Mouse (Mus musculus): Measurements from ENCODE around the gene C1qb.

The C1qb gene

DNA sequence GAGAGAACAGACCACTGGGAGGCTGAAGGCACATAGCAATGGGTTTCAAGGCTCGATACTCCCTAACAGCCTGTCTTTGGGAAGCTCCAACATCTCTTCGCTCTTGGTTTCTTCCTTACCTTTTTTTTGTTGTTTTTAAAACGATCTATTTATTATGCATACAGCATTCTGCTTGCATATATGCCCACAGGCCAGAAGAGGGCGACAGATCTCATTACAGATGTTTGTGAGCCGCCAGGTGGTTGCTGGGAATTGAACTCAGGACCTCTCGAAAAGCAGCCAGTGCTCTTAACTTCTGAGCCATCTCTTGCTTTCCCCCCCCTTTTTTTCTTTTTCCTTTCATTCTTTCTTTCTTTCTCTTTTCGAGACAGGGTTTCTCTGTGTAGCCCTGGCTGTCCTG is 13.2 kb upstream of the C1qb start:
- POLR2A ChIA-PET = interaction anchor here in 2 of 4 experiments (0.9 to 1.7 kb wide), 7 partner anchors 17 to 165 kb away, joined by 3 to 7 read pairs (median 4); partner anchors contain the start of gene Zbtb40 (in 1 of the 2)
- CTCF ChIA-PET = interaction anchor here (0.9 to 1.9 kb wide), 11 partner anchors 8 to 247 kb away, joined by 3 to 11 read pairs (median 4); no protein-coding TSS in a partner anchor

DNA sequence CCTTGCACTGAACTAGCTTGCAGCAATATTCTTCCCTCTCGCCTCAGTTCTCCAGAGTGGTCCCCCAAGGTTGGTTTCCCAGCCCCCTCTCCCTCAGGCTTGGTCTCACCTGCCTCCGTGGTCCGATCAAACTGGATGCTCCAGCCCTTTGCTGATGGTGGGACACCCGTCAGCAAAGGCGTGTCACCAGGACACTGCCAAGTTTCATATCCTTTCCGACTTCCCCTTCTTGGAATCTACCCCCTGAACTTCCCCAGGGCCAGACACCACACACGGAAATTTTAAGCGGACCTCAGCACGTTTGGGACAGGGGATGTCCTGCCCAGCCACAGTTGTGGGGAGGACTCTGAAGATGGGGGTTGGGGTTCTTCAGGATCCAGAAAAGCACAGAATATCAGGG is 12.7 kb upstream of the C1qb start, which contains the start of gene C1qa:
Gene C1qa (minus strand): TSS at position 167 of the 400 bp plus-strand sequence.
- CTCF ChIA-PET = interaction anchor here (0.5 to 1.9 kb wide), 8 partner anchors 9 to 465 kb away, joined by 3 to 11 read pairs (median 4); no protein-coding TSS in a partner anchor

DNA sequence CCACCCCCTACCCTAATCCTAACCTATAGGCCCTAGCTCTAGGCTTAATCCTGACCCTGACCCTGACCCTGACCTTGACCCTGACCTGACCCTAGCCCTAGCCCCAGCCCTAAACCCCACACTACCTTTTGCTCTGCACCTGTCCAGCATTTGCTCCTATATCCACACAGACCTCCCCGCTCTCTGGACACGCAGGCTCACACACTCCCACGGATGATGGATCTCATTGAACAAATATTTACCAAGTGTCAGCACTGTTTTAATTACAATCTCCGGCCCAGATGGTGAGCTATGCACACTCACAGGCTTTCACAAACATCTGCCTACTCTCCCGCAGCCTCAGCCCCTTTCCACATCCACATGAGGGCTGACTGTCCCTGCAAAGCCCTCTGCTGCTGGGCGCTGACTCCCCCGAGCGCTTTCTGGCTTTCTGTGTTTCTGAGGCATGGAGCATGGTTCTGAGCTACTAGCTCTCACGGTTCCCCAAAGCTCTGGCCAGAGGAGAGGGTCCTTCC is 12.2 kb upstream of the C1qb start:
- ChIA-PET POLR2A (interaction anchor here in 1 of 4 experiments (1.1 to 1.2 kb wide), 2 partner anchors 9 to 178 kb away, joined by 3 read pairs; no protein-coding TSS in a partner anchor), CTCF (interaction anchor here in 3 of 4 experiments (0.7 to 1.9 kb wide), 6 partner anchors 9 to 232 kb away, joined by 3 to 11 read pairs (median 4); no protein-coding TSS in a partner anchor)

More for the DNA sequence above, 12.7 kb upstream of the C1qb start, which contains the start of gene C1qa:
- POLR2A ChIA-PET = interaction anchor here in 1 of 4 experiments (1.1 to 1.7 kb wide), 2 partner anchors 9 to 17 kb away, joined by 3 to 4 read pairs; no protein-coding TSS in a partner anchor

DNA sequence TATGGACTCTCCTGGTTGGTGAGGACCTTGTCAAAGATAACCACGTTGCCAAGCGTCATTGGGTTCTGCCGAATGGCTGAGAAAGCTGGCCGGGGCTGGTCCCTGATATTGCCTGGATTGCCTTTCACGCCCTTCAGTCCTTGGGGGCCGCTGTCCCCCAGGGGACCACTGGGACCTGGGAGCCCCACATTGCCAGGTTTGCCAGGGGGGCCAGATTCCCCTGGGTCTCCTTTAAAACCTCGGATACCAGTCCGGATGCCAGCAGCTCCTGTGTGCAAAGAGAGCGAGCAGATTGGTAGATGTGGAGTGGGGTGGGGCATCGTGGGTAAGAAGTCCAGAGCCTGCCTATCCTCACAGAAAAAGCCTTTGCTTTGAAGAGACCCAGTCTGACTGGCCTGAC is 10.5 kb upstream of the C1qb start:
- ChIA-PET CTCF (interaction anchor here (0.6 to 3.0 kb wide), 6 partner anchors 85 to 533 kb away, joined by 3 to 32 read pairs (median 3); no protein-coding TSS in a partner anchor), POLR2A (no interaction called here)

DNA sequence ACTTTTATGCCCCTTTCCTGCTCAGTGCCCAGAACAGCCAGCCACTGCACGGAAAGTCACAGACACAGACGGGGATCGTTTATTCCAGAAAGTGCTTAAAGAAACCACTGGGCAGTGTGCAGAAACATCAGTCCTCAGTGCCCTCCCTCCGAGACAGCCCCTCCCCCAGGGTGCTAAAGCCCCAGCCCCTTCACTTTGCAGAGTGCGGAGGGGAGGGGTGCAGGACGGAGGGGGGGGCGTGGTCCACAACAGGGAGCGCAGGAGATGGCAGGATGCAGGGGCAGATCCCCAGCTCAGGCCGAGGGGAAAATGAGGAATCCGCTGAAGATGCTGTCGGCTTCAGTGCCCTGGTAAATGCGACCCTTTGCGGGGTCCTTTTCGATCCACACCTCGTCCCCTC is 9.9 kb upstream of the C1qb start:
- POLR2A ChIA-PET = interaction anchor here in 2 of 4 experiments (1.0 to 1.4 kb wide), 4 partner anchors 9 to 383 kb away, joined by 3 to 4 read pairs (median 3); no protein-coding TSS in a partner anchor
- CTCF ChIA-PET = interaction anchor here (0.7 to 3.5 kb wide), 12 partner anchors 10 to 532 kb away, joined by 3 to 32 read pairs (median 4); no protein-coding TSS in a partner anchor

DNA sequence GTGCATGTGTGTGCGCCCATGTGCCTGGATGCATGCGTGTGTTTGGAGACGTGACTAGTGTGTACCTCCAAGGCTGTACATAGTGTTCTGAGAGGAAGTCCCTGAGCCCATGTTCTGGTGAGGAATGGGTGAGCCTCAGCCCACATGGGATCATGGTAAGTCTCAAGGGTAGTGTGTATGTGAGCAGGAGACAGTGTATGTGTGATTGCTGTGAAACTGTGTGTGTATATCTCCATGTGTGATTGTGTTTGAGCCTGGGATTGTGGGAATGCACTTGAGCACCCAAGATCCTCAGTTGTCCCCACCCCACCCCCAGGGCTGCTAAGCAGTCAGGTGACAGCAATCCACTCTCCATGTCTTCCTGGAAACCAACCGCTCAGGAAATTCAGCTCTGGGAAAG is 8.8 kb upstream of the C1qb start:
- ChIA-PET POLR2A (interaction anchor here in 3 of 4 experiments (0.6 to 1.4 kb wide), 6 partner anchors 10 to 420 kb away, joined by 3 to 4 read pairs (median 3); no protein-coding TSS in a partner anchor), CTCF (interaction anchor here (0.5 to 3.5 kb wide), 21 partner anchors 11 to 1554 kb away, joined by 3 to 32 read pairs (median 5); no protein-coding TSS in a partner anchor)

DNA sequence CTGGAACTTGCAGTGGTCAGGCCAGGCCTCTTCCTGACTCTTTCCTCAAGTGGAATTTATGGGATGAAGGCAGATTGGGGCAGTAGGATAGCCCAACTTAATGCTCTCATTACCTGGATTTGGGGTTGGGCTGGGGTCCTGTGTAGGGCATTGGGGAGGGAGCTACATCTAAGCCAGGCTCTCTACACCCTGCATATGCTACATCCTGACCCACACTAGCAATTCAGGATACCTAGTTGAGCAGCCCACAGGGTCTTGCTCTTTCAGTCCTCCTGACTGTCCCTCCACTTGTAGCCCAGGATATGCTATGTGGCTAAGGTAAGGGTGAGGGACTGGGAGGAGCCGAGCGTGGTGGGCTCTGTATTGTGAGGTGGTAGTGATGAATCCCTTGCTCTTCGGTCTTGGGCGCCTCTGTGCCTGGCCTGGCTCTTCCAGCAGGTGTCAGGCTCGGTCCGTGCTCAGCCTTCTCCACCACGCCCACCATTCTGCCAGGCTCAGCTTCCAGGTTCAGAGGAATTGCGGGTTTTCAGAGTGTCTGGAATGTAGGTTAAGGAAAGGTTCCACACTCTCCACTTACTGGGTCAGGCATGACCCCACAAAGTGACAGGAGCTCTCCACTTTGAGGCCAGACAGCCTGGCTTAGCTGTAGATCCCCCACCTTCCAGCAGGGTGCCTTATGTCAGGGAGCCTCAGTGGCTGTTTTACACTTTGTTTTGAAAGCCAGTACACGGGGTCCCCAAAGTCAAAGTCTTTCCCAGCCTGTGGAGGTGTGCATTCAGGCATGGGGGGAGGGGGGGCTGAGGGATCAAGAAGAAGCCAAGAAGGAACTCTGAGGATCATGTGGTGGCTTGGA is 7.9 kb upstream of the C1qb start:
- CTCF ChIA-PET = interaction anchor here (0.5 to 3.5 kb wide), 48 partner anchors 11 to 1423 kb away, joined by 3 to 32 read pairs (median 4); no protein-coding TSS in a partner anchor
- POLR2A ChIA-PET = interaction anchor here in 2 of 4 experiments (0.6 to 1.1 kb wide), 3 partner anchors 25 to 173 kb away, joined by 3 to 4 read pairs (median 3); no protein-coding TSS in a partner anchor

DNA sequence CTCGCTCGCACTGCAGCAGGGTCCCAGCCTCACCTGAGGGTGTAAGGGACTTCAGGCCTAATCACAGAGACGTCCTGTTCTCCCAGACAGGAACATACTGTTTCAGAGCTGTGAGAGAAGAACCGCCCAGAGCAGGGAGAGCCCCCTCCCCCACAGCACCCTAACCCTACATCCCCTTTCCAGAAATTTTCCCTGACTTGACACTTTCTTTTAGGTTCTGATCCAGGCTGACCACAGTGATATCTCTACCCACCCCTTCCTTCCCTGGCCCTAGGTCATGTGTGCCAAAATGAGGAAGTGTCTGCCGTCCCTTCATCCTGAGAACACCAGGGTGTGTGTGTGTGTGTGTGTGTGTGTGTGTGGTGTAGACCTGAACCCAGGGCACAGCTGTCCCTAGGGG is 6.8 kb upstream of the C1qb start, which contains the start of gene C1qc:
Gene C1qc (minus strand): TSS at position 255 of the 400 bp plus-strand sequence.
- CTCF ChIA-PET = interaction anchor here in 3 of 4 experiments (0.7 to 3.5 kb wide), 4 partner anchors 14 to 179 kb away, joined by 3 to 31 read pairs (median 13); no protein-coding TSS in a partner anchor
- POLR2A ChIA-PET = interaction anchor here in 1 of 4 experiments (1.0 kb wide), 1 partner anchor 73 kb away, joined by 3 read pairs; no protein-coding TSS in a partner anchor

DNA sequence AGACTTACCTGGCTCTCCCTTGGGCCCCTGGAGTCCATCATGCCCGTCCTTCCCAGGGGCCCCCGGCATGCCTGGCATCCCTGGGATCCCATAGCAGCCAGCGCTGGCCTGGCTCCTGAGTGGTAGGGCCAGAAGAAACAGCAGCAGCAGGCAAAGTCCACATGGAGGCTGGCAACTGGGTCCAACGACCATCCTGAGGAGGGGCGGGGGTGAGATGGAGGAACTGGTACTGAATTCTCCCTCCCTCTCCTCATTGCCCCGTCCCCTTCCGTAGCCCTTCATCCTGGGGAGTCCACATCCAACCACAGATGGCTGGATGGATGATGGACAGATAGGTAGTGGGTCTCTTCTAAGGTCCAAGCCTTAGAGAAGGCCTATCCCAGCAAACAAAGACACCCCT is 6.4 kb upstream of the C1qb start:
- ChIA-PET POLR2A (no interaction called here), CTCF (interaction anchor here in 1 of 4 experiments (0.7 kb wide), 1 partner anchor 36 kb away, joined by 3 read pairs; no protein-coding TSS in a partner anchor)

DNA sequence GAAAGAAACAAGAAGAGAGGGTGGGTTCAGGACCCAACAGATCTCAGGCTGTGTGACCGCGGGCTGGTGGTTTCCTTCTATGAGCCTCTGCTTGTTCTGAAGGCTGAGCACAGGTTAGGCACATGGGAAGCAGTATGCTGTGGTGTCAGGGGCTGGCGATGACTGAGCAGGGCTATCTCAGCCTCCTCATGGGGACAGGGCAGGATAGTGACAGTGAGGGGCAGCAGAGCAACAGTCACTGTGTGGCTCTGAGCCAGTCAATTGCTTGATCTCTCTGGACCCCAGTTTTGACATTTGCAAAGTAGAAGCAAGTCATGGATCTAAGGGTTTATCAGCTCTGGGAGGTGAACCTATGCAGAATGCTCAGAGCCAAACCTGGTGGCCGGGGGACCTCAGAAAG is 5.1 kb upstream of the C1qb start:
- ChIA-PET POLR2A (interaction anchor here in 2 of 4 experiments (0.6 to 1.1 kb wide), 4 partner anchors 23 to 517 kb away, joined by 3 to 8 read pairs (median 4); no protein-coding TSS in a partner anchor), CTCF (interaction anchor here in 1 of 4 experiments (0.6 kb wide), 1 partner anchor 200 kb away, joined by 6 read pairs; no protein-coding TSS in a partner anchor)

DNA sequence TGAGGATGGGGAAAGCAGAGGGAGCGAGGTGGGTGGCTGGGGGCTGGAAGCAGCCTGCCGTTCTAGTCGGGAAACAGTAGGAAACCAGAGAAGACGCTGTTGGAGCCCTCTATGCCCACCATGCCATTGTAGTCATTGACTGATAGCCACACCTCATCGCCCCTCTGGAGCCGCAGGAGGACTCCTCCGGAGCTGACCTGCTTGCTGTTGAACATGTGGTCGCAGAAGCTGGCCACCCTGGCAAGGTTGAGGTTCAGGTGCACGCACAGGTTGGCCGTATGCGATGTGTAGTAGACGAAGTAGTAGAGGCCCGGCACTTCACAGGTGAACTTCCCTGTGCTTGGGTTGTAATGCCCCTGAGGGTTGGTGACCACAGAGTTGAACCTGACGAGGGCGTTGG is 4.0 kb upstream of the C1qb start:
- POLR2A ChIA-PET = no interaction called here
- CTCF ChIA-PET = interaction anchor here in 3 of 4 experiments (0.6 to 1.5 kb wide), 3 partner anchors 12 to 241 kb away, joined by 3 read pairs; no protein-coding TSS in a partner anchor

DNA sequence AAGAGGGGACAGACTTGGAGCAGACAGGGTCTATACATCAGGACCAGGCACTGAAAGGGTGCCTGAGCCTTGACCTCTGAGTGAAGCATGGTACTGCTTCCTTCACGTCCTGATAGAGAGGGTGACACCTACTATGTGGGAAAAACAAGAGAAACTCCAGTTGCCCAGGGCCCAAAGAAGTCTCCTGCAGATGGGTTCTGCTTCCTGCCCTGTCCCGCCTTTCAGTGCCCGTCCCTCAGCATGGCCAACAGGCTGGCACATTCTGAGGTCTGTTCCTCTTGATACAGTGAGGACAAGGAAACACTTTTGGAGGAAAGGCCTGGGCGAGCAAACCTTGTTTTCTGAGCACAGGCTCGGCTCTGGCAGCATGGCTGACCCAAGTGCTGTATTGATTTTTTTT is 1.7 kb upstream of the C1qb start:
- POLR2A ChIA-PET = interaction anchor here in 1 of 4 experiments (0.6 kb wide), 1 partner anchor 282 kb away, joined by 3 read pairs; no protein-coding TSS in a partner anchor
- CTCF ChIA-PET = interaction anchor here in 1 of 4 experiments (1.3 kb wide), 1 partner anchor 9 kb away, joined by 4 read pairs; no protein-coding TSS in a partner anchor

DNA sequence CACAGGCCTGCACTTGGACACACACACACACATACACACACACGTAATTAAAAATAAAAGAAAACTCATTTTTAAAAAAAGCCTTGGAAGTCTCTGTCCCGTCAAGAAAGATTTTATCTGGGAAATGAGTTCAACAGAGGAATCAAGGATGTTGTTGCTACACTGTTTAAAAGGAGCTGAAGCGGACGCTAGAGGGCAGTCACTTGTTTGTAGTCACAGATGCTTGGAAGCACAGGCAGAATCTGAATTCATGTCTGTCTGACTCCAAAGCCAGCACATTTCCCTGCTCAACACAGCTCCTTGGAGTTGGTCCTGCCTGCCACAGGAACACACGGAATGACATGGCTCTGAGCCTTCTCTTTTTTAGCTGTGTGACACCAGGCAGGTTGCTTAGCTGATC is 7.4 kb downstream of the C1qb start:
- POLR2A ChIA-PET = interaction anchor here (0.6 to 1.6 kb wide), 17 partner anchors 8 to 444 kb away, joined by 3 to 7 read pairs (median 4); partner anchors contain the start of genes 6030445D17Rik (in 1 of the 4) and Zbtb40 (in 1 of the 4)
- CTCF ChIA-PET = interaction anchor here (0.5 to 2.0 kb wide), 65 partner anchors 8 to 707 kb away, joined by 3 to 20 read pairs (median 4); partner anchors contain the start of gene E2f2 (in 1 of the 4)

DNA sequence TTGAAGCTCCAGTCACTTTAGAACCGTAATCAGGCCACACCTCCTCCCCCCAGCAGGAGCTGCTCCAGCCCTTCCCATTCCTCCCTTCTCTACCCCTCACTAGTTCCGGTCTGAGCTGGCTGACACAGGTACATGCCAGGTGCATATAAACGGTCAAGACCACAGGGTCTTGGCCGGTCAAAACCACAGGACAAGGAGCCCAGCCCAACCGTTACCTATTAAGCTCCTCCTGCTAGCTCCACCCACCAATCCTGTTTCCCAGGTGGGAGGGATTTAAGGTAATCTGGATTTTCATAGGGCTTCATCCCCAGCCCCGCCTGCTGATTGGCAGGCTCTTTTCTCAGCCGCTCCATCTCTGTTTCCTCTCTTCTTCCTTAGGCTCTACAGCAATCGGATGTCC is 7.8 kb downstream of the C1qb start:
- ChIA-PET POLR2A (interaction anchor here (0.6 to 1.6 kb wide), 19 partner anchors 9 to 443 kb away, joined by 3 to 7 read pairs (median 4); partner anchors contain the start of genes 6030445D17Rik (in 1 of the 4) and Zbtb40 (in 1 of the 4)), CTCF (interaction anchor here (0.5 to 2.0 kb wide), 68 partner anchors 9 to 706 kb away, joined by 3 to 20 read pairs (median 4); partner anchors contain the start of gene E2f2 (in 1 of the 4))

DNA sequence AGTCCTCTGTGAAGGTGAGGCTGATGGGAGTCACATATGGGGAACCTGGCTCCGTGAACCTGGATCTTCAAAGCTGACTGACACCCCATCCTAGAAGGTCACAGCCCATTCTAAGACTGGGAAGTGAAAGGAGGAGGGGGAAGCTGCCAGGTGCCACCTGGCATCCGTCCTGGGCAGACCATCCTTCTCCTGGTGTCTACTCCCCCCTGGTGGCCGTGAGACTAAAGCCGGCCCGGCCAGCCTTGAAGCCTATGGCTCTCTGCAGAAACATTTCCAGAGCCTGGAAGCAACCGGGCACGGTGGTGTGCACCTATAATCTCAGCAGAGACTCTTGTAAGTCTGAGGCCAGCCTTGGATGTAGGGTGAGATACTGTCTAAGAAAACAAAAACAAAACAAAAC is 9.0 kb downstream of the C1qb start:
- CTCF ChIA-PET = interaction anchor here (0.6 to 1.2 kb wide), 6 partner anchors 225 to 228 kb away, joined by 3 to 4 read pairs (median 3); no protein-coding TSS in a partner anchor
- POLR2A ChIA-PET = interaction anchor here in 2 of 4 experiments (0.5 to 1.5 kb wide), 3 partner anchors 10 to 393 kb away, joined by 3 to 5 read pairs (median 3); no protein-coding TSS in a partner anchor

DNA sequence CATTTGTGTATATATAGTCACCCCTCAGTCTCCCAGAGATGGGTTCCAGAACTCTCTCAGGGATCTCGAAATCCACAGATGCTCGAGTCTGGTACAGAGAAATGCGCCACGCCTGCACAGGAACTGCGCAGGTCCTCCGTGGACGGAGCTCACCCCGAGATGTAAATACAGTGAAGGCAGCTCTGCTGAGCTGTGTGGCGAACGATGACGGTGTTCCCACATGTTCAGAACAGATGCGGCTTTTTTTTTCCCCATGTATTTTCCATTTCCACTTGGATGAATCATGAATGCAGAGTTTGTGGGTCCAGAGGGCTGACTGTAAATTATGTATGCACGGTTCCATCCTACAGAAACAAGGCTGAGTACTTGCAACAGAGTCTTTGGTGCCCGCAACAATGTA is 11.0 kb downstream of the C1qb start:
- ChIA-PET POLR2A (interaction anchor here in 1 of 4 experiments (0.7 kb wide), 2 partner anchors 124 to 129 kb away, joined by 3 read pairs; no protein-coding TSS in a partner anchor), CTCF (interaction anchor here in 3 of 4 experiments (0.5 to 1.8 kb wide), 9 partner anchors 15 to 226 kb away, joined by 3 to 7 read pairs (median 3); no protein-coding TSS in a partner anchor)

DNA sequence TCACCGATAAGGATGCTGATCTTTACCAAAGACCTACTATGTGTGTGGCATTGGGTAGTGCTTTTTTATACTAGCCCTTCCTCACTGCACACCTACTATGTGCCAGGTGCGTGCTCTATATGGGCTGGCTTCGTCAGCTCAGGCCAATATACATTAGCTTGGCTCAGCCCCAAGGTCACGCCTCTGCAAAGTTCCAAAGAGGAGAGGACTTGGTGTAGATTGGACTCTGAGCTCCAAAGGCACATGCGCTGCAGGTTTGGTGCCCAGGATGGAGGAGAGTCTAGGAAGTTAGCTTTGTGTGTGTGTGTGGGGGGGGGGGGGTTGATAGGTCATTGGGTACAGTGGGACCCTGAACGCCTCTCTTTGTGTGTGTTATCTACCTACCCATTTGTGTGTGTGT is 17.6 kb downstream of the C1qb start:
- ChIA-PET POLR2A (interaction anchor here (0.6 to 3.0 kb wide), 10 partner anchors 10 to 197 kb away, joined by 3 to 14 read pairs (median 4); no protein-coding TSS in a partner anchor), CTCF (interaction anchor here (0.6 to 2.9 kb wide), 11 partner anchors 9 to 221 kb away, joined by 3 to 20 read pairs (median 3); no protein-coding TSS in a partner anchor)
